Mouse (Mus musculus): ENCODE results near the gene Phb2. TPM values are rescaled to one million over a fixed set of nuclear protein-coding genes. Genes with fewer than 3 reads are reported as not detected.

The Phb2 gene
- total RNA-seq, 1 experiment from 2014 or later: 110 TPM

DNA sequence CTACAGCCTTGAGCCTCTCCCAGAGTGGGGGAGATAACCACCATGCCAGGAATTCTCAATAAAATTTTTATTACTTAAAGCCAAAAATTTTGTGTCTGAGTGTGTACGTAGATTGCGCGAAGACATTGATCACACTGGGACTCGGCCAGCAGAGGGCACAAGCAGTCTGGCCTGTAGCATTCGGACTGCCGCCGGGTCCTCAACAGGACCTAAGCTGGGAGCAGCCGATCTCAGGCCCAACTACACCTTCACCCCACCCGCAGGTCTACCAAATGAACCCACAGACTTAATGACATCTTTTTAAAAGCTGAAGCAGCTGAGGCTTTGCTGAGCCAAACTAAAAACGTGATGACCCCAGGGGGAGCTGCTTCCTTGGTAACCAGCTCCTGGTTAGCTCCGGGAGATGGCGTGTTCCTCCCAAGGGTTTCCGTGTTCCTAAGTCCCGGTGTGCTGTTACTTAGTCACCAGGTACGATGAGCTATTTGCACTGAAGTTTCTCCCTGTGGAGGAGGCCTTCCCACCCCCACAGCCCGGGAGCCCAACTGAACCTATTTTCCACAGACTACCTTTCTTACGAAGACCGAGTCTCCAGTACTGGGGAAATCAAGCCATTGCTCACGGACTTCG is 4.8 kb downstream of the Phb2 start:
- peak; percentile 57 for ATAC-seq (ENCODE audit: extremely low read depth, insufficient number of reproducible peaks, low FRiP score, poor library complexity, severe bottlenecking)

DNA sequence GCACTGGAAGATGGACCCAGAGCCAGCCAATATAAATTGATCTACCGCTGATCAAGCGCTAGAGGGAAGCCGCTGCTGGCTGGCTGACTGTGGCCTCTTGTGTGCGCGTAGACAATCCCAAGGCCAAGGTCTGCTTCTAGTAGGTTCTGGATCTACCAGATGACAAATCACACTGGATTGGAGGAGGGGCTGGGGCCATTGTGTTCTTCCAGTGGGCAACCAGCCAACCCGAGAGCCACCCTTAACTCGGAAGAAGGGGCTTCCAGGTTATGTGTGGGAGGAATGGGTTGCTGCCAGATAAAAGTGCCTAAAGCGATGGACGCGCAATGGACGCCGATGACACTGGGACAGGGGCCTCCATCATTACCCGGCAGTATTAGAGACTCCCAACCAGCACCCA is 5.8 kb downstream of the Phb2 start:
- ATAC-seq (ENCODE audit: extremely low read depth, insufficient number of reproducible peaks, low FRiP score, poor library complexity, severe bottlenecking): no peak

GRCm38 (mm10) chr6:124718703-124719102 is 6.6 kb downstream of the Phb2 start:
- ATAC-seq (ENCODE audit: extremely low read depth, insufficient number of reproducible peaks, low FRiP score, poor library complexity, severe bottlenecking): no peak

- ATAC-seq (ENCODE audit: extremely low read depth, insufficient number of reproducible peaks, low FRiP score, poor library complexity, severe bottlenecking): no peak
These were observed 7.3 kb downstream of the Phb2 start for GRCm38 (mm10) chr6:124719354-124719978.

DNA sequence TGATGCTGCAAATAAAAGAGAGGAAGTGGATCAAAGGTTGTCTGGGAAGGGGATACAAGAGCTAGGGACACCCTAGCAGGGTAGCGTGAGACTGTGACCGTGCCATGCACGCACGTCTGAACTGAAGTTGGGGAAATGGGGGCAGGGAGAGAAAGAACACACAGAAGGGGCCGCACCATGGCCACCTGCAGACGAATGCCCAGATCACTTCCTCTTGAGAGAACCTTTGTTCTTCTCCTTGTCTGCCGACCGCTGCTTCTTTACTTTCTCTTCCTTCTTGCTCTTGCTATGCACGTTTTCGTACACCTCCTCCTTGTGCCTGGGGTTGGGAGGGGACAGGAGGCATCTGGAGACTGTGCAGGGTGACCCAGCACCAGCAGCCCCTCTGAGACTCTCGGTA is 8.8 kb downstream of the Phb2 start:
- ATAC-seq (ENCODE audit: extremely low read depth, insufficient number of reproducible peaks, low FRiP score, poor library complexity, severe bottlenecking): peak; percentile 42; the same call in 1 of the 2 replicates

DNA sequence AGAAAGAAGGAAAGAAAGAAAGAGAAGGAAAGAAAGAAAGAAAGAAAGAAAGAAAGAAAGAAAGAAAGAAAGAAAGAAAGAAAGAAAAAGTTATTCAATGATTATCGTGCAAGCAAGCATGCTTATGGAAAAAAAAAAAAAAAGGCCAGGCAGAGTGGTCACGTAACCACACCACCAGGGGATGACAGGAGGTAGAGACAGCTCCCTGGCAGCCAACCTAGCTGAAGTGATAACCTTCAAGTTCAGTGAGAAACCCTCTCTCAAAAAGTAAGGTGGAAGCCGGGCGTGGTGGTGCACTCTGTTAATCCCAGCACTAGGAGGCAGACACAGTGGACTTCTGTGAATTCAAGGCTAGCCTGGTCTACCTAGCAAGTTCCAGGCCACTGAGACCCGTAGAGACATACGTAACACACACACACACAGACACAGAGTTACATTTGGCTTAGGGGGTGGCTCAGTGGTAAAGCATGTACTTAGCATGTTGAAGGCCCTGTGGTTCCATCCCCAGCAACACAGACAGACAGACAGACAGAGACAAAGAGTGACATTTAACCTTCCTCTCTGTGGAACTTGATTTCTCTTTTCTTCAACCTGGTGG is 10.8 kb downstream of the Phb2 start:
- ATAC-seq (ENCODE audit: extremely low read depth, insufficient number of reproducible peaks, low FRiP score, poor library complexity, severe bottlenecking): peak; percentile 3; the same call in 1 of the 2 replicates

- peak; percentile 61 for ATAC-seq (ENCODE audit: extremely low read depth, insufficient number of reproducible peaks, low FRiP score, poor library complexity, severe bottlenecking)
These were observed 11.4 kb downstream of the Phb2 start for GRCm38 (mm10) chr6:124723541-124723940.

DNA sequence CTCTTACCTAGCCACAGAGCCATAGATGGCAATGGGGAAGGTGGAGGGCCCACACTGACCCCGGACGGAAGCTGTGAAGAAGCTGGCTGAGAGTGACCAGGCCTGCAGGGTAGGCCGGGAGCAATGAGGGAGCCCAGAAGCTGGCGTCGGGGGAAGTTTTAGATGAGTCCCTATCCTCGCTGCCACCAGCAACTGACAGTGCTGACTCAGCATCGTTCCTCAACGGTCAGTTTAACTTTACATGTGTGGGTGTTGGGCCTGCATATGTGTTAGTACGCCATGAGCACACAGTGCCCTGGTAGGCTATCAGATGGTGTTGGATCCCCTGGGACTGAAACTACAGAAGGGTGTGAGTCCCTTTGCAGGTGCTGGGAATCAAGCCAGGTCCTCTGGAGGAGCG is 12.3 kb downstream of the Phb2 start:
- no peak for ATAC-seq (ENCODE audit: extremely low read depth, insufficient number of reproducible peaks, low FRiP score, poor library complexity, severe bottlenecking)

GRCm38 (mm10) chr6:124728621-124729020 is 16.5 kb downstream of the Phb2 start:
- no peak for ATAC-seq (ENCODE audit: extremely low read depth, insufficient number of reproducible peaks, low FRiP score, poor library complexity, severe bottlenecking)

- ATAC-seq (ENCODE audit: extremely low read depth, insufficient number of reproducible peaks, low FRiP score, poor library complexity, severe bottlenecking): peak; percentile 56
These were observed 17.9 kb downstream of the Phb2 start for GRCm38 (mm10) chr6:124729850-124730705.

- no peak for ATAC-seq (ENCODE audit: extremely low read depth, insufficient number of reproducible peaks, low FRiP score, poor library complexity, severe bottlenecking)
These were observed 18.9 kb downstream of the Phb2 start for GRCm38 (mm10) chr6:124731038-124731437.

- ATAC-seq (ENCODE audit: extremely low read depth, insufficient number of reproducible peaks, low FRiP score, poor library complexity, severe bottlenecking): peak; percentile 84
These were observed 20.6 kb downstream of the Phb2 start for GRCm38 (mm10) chr6:124732476-124733370.

GRCm38 (mm10) chr6:124734417-124734816 is 22.3 kb downstream of the Phb2 start:
- ATAC-seq (ENCODE audit: extremely low read depth, insufficient number of reproducible peaks, low FRiP score, poor library complexity, severe bottlenecking): no peak

DNA sequence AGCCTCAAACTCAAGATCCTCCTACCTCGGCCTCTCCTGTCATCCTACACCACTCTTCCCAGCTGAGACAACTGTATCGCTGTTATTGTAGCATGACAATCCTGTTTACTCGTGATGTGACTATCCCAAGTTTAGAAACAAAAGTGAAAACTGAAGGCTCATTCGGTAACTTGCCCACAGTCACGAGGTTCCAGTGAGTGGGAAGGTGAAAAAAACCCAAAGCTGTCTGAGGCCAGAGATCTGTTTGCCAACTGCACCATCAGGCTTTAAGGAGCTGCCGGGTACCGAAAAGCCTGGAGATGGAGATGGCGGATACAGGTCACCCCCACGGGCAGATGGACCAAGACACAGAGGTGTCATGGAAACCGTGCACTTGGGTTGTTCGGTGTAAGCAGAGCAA is 24.9 kb downstream of the Phb2 start:
- no peak for ATAC-seq (ENCODE audit: extremely low read depth, insufficient number of reproducible peaks, low FRiP score, poor library complexity, severe bottlenecking)

DNA sequence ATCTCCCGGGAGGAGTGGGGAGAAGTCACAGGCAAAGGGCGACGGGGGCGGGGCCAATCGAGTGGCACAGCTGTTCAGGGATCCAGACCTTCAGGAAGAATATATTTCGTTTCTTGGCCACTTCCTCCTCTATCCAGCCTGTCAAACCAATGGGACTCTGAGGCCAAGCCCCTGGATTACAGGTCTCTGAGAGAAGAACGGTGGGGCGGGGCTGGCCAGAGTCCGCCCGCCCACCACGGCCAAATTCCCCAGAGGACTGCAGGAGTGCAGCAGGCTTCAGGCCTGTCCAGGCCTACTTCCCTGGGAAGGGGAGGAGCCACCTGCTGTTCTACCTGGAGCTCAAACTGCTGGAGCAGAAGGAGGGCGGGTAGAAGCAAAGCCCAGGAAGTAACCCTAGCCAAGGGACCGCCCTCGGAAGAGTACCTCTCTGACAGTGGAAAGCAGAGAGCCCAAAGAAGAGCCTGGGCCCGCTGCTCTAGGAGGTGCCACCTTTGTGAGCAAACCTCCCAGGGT is 26.4 kb downstream of the Phb2 start, which contains the start of gene Ptpn6:
Ptpn6 (minus strand) TSS at position 204 of the 513 bp plus-strand sequence.
- ATAC-seq (ENCODE audit: extremely low read depth, insufficient number of reproducible peaks, low FRiP score, poor library complexity, severe bottlenecking): peak; percentile 2; the same call in 1 of the 2 replicates

DNA sequence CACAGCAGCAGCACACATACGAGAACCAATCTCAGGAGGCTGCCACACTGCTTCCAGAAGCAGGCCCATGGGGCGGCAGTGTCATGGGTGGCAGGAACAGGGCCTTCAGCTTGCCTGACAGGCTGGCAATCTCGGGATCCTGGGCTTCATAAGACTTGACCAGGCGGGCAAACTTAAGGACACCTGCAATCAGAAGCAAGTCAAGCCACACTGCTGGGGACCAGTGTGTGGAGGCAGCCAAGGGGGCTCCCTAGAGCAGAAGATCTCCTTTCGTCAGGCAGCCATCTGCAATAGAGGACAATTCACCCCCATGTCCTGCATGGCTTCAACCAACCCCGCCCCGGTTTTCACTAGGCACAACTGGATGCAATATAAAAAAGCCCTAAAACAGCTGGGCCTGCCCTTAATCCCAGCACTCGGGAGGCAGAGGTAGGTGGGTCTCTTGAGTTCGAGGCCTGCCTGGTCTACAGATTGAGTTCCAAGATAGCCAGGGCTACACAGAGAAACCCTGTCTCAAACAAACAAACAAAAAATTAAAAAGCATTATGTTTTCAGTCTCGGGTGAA is 27.2 kb downstream of the Phb2 start:
- no peak for ATAC-seq (ENCODE audit: extremely low read depth, insufficient number of reproducible peaks, low FRiP score, poor library complexity, severe bottlenecking)

GRCm38 (mm10) chr6:124740211-124740887 is 28.2 kb downstream of the Phb2 start:
- ATAC-seq (ENCODE audit: extremely low read depth, insufficient number of reproducible peaks, low FRiP score, poor library complexity, severe bottlenecking): peak; percentile 46
